Mouse (Mus musculus) lung, postnatal 0 days (tissue): ENCODE measurements around the gene Gfer.

ENCODE experiments used
- CTCF ChIP-seq: IDR thresholded peaks from 2 replicates; pipeline ENCODE4 v1.5.1; 2016; ENCODE audit warnings: antibody characterized with exemption, mild to moderate bottlenecking
- EP300 ChIP-seq: IDR thresholded peaks from 2 replicates; pipeline ENCODE4 v1.6.1; 2016; ENCODE audit warnings: antibody characterized with exemption, mild to moderate bottlenecking, control low read depth

DNA sequence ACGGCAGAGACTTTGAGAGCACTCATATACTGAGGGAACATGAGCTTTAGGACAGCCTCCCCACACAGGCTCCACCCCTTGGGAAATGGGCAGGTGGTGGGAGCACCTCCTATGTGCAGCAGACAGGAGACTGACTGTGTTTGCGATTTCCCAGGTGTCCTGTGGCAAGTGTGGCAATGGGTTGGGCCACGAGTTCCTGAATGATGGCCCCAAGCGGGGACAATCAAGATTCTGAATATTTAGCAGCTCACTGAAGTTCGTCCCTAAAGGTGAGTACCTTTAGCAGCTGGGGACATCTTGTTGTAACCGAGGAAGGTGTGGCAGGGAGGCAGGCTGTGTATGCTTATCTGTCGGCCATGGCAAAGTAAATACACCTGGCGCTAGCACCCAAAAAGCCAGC is 44.0 kb upstream of the Gfer start:
- TF ChIP-seq EP300 = no peak
- TF ChIP-seq CTCF = no peak
